Comparison of ENCODE assay signal across 17 mouse cellular contexts in genomic region chr11:87531695-87532094, GRCm38 (mm10). TPM values are rescaled to one million over a fixed set of nuclear protein-coding genes. Genes with fewer than 3 reads are reported as not detected.
DNase-seq lines count a peak whose midpoint lies in the region; ATAC-seq and TF ChIP-seq lines count a peak whose summit lies in the region.
"Had no signal": no experiment of that assay in that cellular context is flagged by ENCODE, and none has a peak within 500 bp of the region (broad histone marks: within the 10 kb centered on the region; RNA-seq: fewer than 3 reads in every experiment).

No protein-coding gene starts in this region.

- H3K4me1 ChIP-seq in lung, postnatal 0 days (ENCODE audit: insufficient read depth, low read depth, low read length) = no peaks in the 10 kb centered on the region
- H3K4me1 ChIP-seq: hindbrain, embryonic 10.5 days; kidney, embryonic 15.5 days; lung, embryonic 15.5 days; midbrain, embryonic 15.5 days had no signal

- 50% methylated on average over 6 of the region's 6 CpGs for WGBS in lung, postnatal 0 days

- H3K9ac ChIP-seq in lung, postnatal 0 days (replicated peaks; ENCODE audit: low read depth) = no peak overlapping the region
- H3K9ac ChIP-seq: kidney, embryonic 15.5 days; lung, embryonic 15.5 days; midbrain, embryonic 15.5 days had no signal

- DNase-seq in gastrocnemius, adult 2 months = no peak
- no peak for DNase-seq in gastrocnemius, postnatal 25 days
- peak; percentile 24 for DNase-seq in lung, postnatal 0 days (ENCODE audit: low spot score)
- no peak for DNase-seq in lung, postnatal 14 days
- peak; percentile 33 for DNase-seq in NIH3T3 (ENCODE audit: low read depth)
- DNase-seq in retina, embryonic 14.5 days (ENCODE audit: low spot score) = peak; percentile 56
- DNase-seq in right cerebral cortex, adult 18-20 months = no peak
- no peak for DNase-seq in left cerebral cortex, postnatal 4 days
- DNase-seq: cerebellum, adult 2 months; thymus, adult 18-20 months had no signal

- H3K27me3 ChIP-seq in lung, postnatal 0 days (replicated peaks; ENCODE audit: insufficient read depth, low read length) = no peaks in the 10 kb centered on the region
- H3K27me3 ChIP-seq: kidney, embryonic 15.5 days; lung, embryonic 15.5 days; midbrain, embryonic 15.5 days had no signal

- no peak for ATAC-seq in lung, postnatal 0 days
- ATAC-seq: midbrain, embryonic 15.5 days had no signal

- H3K4me3 ChIP-seq in gastrocnemius, adult 2 months = no peak overlapping the region
- H3K4me3 ChIP-seq in lung, postnatal 0 days (ENCODE audit: low read depth, low read length) = no peak overlapping the region
- H3K4me3 ChIP-seq: heart, embryonic 10.5 days; hindbrain, embryonic 10.5 days; kidney, embryonic 15.5 days; lung, embryonic 15.5 days; midbrain, embryonic 15.5 days had no signal

- TF ChIP-seq CTCF in gastrocnemius, adult 2 months (IDR thresholded peaks at IDR 0.05) = peak; percentile 44
- TF ChIP-seq CTCF in lung, postnatal 0 days (IDR thresholded peaks at IDR 0.05) = peak; percentile 40

- H3K36me3 ChIP-seq in lung, postnatal 0 days (ENCODE audit: insufficient read depth, low read length) = no peaks in the 10 kb centered on the region
- H3K36me3 ChIP-seq: heart, embryonic 10.5 days; hindbrain, embryonic 10.5 days; kidney, embryonic 15.5 days; lung, embryonic 15.5 days; midbrain, embryonic 15.5 days had no signal

- no peak overlapping the region for H3K4me2 ChIP-seq in lung, postnatal 0 days (replicated peaks; ENCODE audit: low read depth, low read length)
- H3K4me2 ChIP-seq: kidney, embryonic 15.5 days; lung, embryonic 15.5 days; midbrain, embryonic 15.5 days had no signal

- TF ChIP-seq EP300 in lung, postnatal 0 days (IDR thresholded peaks at IDR 0.05) = no peak

- no peaks in the 10 kb centered on the region for H3K9me3 ChIP-seq in lung, postnatal 0 days (ENCODE audit: low read length)
- H3K9me3 ChIP-seq: heart, embryonic 10.5 days; hindbrain, embryonic 10.5 days; kidney, embryonic 15.5 days; lung, embryonic 15.5 days; midbrain, embryonic 15.5 days had no signal

- no peak overlapping the region for H3K27ac ChIP-seq in gastrocnemius, adult 2 months
- no peak overlapping the region for H3K27ac ChIP-seq in lung, postnatal 0 days (ENCODE audit: low read length)
- H3K27ac ChIP-seq: heart, embryonic 10.5 days; hindbrain, embryonic 10.5 days; kidney, embryonic 15.5 days; lung, embryonic 15.5 days; midbrain, embryonic 15.5 days had no signal

- intact Hi-C loops in gastrocnemius, adult 2 months (cut with DNase I) = no loop called here
- intact Hi-C loops in left cerebral cortex, postnatal 4 days (cut with DNase I) = no loop called here

RNA-seq across cellular contexts. Expression of gene Gm11492, which starts 34.8 kb away (rescaled TPM):
- not detected for total RNA-seq in gastrocnemius, adult 2 months (2021)
- not detected for total RNA-seq in gastrocnemius, postnatal 25 days (2021)
- polyA plus RNA-seq in lung, postnatal 0 days (2015; fragmentation: Nextera tagmentation; extraction: Ambion mirVana) = not detected in 2 replicates
- not detected for total RNA-seq in left cerebral cortex, postnatal 4 days (2021)
- total RNA-seq: adrenal gland, adult 2 months had no signal
- polyA plus RNA-seq: adrenal gland, adult 2 months; cerebellum, adult 2 months; frontal cortex, adult 2 months; heart, embryonic 10.5 days; hindbrain, embryonic 10.5 days; kidney, embryonic 15.5 days; lung, embryonic 15.5 days; midbrain, embryonic 15.5 days had no signal

RNA-seq across cellular contexts. Expression of gene Sept4, which starts 37.0 kb away (rescaled TPM):
- 10 to 100 TPM; 13.0 to 15.2 TPM for total RNA-seq in gastrocnemius, adult 2 months (2021)
- total RNA-seq in gastrocnemius, postnatal 25 days (2021) = 10 to 100 TPM; 10.9 to 14.7 TPM
- 366 and 392 TPM in 2 replicates for polyA plus RNA-seq in lung, postnatal 0 days (2015; fragmentation: Nextera tagmentation; extraction: Ambion mirVana)
- total RNA-seq in left cerebral cortex, postnatal 4 days (2021) = 10 to 100 TPM; 26.2 to 32.6 TPM

Comparison
In these comparisons a context has a peak if more than half of its experiments do, and no peak if none do; other contexts are left out.
1. DNase-seq: peak in lung, postnatal 0 days (single experiment), NIH3T3 (single experiment) and retina, embryonic 14.5 days (single experiment); none in gastrocnemius, adult 2 months (single experiment), gastrocnemius, postnatal 25 days (single experiment), lung, postnatal 14 days (single experiment), right cerebral cortex, adult 18-20 months (single experiment) and left cerebral cortex, postnatal 4 days (single experiment).